Mouse (Mus musculus) thymus, postnatal 4 days (tissue): ENCODE measurements at regions not wholly inside any gene's neighbourhood (a gene's known extent, or its start where the extent isn't known, plus 50 kb on each side); places are given as distances from the start of the nearest gene placed in this dataset.

Experiments
- DNase-seq: peaks from one replicate; pipeline ENCODE4 v3.0.0; 2021

DNA sequence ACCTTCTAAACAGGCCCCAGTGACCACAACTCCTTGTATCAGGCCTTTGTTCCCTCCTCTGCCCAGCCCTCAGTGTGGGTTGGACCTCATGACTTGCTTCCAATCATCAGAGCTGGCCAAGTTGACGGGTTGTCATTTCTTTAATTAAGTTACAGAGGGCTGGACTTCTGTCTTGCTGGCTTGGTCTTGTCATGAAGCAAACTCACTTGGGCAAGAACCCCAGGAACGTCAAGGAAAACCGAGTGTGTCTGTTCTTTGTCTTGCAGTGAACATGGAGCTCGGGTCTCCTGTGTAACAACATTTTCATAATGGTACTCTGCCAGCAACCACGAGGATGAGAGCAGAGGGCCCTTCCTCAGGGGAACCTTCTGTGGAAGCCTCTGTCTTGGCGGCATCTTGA is 107.3 kb upstream of the Lrig1 start:
- no peak for DNase-seq

DNA sequence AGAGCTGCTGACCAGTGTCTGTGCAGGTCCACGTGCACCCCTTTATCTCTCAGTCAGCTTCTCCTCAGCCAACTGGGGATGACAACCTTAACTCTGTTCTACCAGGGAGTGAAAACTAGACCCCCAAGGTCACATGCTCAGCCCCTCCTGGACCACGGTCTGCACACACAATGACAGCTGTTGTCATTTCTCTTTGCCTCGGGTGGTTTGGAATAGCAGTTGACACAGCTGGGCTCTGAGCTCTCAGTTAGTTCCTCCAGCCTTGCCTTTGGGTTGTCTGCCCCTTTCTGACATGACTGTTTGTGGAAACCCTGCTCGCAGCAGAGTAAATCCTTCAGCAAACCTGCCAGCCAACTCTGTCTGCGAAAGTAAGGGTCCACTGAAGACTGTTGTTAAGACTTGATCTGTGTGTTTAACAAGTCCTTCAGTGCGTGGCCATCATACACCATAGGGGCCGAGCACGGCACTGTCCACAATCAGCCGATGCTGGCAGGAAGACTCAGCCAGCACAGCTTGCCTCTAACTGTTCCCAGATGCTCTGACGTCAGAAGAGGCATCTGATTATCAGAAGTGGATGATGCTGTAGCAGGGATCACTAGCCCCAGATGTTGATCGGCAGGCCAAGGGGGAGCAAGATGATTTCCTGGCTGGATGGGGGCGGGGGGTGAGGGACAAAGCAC is 106.7 kb upstream of the Lrig1 start:
- no peak for DNase-seq

DNA sequence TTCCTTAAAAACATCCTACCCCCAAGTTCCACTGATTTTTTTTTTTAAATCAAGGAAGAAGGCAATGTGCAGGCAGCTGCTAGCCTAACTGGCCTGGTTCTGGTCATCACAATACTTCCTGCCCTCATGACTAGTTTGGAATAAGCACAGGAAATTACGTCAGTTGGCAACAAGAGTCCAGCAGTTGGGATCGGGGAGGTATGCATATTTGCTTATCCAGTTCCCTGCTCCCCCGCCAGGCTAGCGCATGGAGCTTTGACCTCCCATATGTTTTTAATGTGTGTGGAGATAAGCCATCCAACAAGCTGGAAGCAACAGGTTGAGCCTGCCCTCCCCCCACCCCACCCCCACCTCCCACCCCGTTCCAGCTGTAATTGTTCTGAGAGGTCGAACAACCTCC is 105.7 kb upstream of the Lrig1 start:
- DNase-seq, result no peak

DNA sequence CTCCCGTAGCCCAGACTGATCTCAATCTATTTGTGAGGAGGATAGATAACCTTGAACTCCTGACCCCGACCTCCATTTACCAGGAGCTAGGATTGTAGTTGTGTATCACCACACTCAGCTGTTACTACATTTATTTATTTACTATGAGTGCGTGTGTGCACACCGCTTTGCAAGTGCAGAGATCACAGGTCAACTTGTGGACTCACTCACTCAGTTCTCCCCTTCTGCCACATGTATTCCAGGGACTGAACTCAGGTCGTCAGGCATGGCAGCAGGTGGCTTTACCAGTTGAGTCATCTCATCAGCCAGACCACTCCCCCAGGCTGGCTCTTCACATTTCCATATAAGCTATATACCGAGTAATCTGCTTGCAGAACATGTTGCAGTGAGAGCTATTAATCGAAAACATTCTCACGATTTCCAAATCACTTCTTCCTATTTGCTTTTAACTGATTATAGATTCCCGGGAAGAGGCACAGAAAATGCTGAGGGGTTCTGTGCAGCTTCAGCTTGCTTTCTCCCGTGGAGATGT is 104.4 kb upstream of the Lrig1 start:
- DNase-seq, result no peak

DNA sequence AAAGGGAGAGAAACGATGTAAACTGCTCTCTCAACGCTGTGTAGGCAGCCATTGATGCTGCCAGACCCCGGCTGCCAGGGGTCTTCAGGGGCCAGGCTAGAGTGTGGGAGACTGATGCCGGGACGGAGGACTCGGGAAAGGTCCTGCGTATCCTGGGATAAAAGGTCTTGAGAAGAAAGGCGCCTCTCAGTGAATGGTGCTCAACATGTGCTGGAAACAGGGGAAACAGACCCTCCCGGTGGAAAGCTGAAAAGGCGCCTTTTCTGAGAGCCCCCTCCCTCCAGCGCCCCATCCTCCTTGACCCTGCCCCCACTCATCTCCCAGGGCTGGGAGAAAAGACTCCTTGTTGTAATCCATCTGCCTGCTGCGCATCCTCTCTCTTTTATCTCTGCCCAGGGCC is 101.1 kb upstream of the Lrig1 start:
- no peak for DNase-seq

DNA sequence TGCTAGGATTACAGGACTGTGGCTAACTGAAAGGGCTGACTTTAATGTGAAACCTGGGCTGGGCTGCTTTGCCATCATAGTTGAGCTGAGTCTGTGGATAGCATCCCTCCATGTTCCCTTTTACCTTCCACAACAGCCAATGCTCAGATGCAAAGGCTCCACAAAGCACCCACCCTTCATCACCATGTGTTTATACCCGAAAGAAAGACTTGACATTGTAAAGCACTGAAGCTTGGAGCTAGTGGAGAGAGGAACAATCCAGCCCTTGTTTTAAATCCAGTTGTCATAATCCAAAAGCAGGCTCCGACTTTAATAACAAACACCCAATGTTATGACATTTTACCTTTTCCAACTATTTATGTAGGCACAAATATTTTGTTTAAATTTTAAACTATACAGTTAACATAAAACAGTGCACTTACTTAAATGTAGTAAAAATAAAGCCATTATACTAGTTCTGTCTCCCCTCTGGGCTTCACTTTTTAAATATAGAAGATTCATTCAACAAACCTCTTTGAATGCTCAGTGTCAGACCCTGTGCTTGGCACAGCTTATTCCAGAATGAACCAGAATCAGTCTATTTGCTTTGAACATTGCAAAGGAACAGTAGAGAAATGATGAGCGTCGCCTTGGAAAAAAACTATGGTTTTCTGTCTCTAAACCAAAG is 98.7 kb upstream of the Lrig1 start:
- no peak for DNase-seq

DNA sequence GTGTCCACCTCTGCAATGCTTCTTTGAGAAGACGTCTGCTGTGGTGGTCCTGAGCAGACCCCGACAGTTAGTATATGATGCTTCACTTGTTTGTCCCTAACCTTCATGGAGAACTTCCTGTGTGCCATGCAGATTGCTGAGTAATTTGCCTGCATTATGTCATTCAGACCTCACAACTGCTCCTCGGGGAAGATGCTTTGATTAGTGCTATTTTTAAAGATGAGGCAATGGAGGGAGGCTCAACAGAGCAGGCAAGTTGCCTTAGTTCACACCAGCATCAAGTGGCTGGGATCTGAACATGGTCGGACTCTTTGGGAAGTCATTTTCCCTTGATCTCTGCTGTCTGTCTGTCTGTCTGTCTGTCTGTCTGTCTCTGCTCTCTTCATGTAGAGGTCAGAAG is 95.5 kb upstream of the Lrig1 start:
- DNase-seq, result no peak

DNA sequence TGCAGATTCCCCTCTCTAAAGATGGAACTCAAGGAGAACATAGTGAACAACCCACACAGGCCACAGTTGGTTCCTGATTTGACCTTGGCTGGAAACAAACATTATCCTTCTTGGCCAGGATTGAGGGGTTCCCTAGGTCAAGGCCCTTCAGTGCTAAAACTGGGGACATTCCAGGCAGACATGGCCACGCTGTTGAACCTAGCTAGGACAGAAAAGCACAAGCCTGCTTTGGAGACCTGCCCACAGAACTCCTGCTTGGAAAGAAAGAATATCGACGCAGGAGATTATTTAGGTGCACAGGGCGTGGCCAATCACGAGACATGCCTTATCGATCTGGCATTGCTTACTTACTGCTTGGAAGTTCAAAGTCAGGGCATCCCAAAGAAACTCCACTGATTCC is 93.6 kb upstream of the Lrig1 start:
- no peak for DNase-seq

DNA sequence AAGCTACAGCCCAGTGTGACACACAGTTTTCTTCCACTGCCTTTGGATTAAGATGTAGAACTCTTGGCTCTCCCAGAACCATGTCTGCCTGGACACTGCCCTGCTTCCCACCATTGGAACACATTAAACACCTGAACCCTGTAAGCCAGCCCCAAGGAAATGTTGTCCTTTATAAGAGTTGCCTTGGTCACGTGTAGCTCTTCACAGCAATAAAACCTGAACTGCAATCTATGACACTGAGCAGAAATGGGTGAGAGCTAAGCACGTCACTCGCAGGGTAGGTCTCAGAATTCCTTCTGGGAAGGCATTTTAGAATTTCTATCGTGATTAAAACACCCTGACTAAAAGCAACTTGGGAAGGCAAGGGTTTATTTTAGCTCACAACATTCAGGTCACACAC is 92.4 kb upstream of the Lrig1 start:
- DNase-seq, result no peak

DNA sequence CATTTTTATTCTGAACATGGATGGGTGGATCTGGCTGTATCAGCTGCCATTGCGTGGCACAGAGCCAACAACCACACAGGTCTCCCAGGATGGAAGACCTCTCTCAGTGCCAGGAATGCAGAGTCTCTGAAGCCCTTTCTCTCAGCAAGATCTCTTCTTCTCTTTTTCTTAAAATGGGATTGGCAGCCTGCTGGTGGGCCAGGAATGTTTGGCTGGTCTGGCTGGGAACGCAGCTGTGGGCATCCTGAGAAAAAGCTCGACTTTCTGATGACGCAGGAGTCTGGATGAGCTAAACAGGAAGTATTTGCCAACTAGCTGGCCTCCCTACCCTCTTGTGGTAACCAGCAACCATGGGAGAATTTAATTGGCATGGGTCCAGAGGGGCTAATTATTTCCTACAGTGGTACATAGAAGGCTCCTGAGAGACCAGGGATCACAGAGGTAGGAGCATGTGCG is 89.4 kb upstream of the Lrig1 start:
- no peak for DNase-seq

DNA sequence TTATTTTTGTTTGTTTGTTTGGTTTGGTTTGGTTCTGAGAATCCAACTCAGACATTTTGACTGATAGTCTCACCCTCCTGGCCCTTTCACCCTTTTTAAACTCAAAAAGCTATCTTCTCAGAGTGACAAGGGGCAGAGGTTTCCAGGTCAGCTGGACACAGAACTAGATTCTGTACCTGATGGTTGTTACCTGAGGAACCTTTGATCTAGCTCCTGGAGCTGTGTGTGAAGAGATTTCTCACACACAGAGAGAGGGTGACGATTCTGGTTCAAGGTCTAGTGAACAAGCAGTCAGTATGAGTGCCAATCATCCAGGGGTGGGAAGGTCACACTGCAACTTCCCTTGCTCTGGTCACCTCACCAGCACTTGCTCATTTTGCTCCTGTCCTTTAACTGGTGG is 83.5 kb upstream of the Lrig1 start:
- DNase-seq, result no peak

DNA sequence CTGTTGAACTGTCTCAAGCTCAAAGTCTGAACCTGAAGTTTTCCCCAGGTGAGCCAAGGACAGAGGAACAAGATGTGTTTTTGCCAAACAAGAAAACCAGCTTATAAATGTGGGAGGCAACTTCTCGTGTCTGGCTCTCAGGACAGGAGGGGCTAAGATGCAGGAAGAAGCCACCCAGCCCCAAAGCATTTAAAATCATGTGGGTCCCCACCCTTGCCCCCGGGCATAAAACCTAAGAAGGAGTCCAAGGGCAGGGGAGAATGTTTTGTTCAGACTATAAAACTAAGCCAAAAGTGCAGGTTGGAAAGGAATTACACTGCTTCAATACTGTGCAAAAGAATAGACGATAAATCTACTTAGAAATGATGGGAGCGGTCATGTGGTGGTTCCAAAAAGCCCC is 80.7 kb upstream of the Lrig1 start:
- no peak for DNase-seq

DNA sequence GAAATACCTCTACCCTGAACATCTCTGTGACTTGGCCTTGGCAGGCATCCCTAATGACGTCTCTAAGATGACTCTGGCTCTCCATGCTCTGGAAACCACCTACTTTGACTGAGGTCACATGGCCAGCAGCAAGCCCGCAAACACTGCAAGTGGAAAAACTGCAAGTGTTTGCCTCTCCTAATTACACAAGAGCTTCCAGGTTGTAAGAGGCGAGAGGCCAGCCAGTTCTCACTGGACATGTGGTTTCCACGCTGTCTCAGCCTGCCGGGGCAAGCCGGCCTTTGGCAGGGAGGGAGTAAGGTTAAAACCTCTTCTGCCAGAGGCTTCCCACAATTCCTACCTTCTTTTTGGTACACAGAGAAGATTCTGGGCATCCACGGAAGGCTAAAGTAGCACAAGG is 79.9 kb upstream of the Lrig1 start:
- DNase-seq, result no peak

DNA sequence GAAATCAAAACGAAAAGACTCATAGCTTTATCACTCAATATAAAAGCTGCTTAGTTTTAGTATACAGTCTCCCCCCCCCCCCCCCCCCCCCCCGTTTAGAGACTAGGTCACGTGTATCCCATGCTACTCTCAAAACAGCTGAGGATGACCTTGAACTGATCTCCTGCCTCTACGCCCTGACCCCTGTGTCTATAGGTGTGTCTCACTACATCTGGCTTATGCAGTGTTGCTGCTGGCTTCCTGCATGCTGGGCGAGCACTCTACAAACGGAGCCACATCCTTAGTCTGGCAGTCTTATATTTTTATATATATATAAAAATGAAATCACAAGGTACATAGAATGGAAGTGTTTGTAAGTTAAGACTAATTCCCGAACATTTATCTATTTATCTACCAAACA is 79.3 kb upstream of the Lrig1 start:
- DNase-seq, result no peak

DNA sequence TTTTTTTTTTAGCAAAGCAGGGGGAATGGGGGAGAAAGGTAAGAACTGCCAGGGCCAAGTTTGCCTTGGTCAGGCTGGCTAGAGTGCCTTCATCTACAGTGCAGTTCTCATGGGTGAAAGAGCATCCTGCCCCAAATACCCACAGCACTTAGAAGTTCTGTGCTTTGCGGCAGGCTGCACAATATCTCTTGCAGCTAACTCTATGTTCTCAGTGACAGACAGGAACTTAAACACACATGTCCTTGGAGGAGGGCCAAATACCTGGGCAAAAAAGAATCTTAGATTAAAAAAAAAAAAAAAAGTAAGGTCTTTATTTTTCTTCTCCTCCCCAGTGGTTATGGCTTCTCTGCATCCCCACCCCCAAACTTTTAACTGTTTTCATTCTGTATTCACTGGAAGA is 78.8 kb upstream of the Lrig1 start:
- DNase-seq, result no peak

DNA sequence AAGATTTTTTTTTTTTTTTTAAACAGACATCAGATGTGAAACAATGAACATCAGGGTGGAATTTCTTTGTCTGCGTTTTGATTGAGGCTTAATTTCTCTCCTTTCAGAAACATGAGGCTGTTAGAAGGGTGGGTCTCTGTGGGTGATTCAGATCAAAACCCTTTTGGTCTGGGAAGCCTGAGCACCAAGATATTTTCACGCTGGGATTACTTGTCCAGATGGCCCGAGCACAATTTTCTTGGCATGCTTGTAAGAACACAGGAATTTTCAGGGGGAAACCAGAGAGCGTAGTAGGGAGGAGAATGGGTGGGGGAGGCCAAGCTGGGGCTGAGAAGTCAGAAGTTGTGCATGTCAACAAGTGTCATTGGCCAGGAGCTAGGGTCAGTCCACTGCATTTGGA is 76.6 kb upstream of the Lrig1 start:
- DNase-seq, result no peak

DNA sequence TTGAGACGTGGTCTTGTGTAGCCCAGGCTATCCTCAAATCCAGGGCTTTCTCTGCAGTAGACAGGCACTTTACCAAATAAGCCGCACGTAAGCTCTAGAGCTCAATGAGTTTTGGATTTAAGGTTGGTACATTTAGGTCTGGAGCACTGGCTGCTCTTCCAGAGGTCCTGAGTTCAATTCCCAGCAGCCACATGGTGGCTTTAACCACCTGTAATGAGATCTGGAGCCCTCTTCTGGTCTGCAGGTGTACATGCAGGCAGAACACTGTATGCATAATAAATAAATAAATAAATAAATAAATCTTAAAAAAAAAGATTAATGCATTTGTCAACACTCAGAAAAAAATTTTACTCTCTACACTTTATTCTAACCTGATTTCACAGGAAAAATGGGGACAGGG is 74.9 kb upstream of the Lrig1 start:
- DNase-seq, result no peak

DNA sequence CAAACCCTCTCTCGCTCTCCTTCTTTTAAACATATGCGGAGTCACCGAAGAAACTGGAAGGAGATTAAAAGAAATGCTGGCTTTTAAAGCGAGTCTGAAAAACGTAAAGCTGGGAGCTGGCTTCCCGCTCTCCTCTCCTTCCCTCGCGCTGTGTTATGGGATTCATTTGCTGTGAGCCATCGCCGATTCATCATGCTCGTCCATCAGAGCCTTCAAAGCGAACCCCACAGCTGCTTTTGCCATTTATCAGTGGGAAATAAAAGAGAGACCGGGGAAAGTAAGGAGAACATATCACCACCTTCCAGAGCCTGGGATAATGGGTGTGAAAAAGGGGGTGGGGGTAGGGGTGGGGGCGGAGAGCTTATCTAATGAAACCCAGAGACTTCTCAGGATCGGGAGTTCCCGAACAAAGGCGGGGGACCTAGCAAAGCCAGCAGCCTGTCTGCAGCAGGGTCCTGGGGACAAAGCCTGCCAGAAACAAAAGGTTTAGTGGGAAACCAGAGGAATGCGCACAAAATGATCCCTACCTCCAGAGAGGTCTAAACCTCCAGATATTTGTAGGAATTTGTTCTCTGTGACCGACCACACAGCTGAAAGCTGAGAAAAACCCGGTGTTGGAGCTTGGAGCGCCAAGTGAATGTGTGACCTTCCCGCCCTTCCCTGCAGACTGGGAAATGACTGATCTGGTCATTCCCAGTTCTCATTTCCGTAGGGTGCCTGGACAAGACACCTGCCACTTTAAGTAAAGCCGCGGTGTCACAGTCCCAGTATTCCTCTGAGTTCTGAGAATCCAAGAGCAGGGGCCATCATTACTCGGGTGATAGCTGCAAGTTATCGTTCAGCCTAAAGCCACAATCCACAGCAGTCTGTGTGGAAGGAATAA is 73.9 kb upstream of the Lrig1 start:
- no peak for DNase-seq

DNA sequence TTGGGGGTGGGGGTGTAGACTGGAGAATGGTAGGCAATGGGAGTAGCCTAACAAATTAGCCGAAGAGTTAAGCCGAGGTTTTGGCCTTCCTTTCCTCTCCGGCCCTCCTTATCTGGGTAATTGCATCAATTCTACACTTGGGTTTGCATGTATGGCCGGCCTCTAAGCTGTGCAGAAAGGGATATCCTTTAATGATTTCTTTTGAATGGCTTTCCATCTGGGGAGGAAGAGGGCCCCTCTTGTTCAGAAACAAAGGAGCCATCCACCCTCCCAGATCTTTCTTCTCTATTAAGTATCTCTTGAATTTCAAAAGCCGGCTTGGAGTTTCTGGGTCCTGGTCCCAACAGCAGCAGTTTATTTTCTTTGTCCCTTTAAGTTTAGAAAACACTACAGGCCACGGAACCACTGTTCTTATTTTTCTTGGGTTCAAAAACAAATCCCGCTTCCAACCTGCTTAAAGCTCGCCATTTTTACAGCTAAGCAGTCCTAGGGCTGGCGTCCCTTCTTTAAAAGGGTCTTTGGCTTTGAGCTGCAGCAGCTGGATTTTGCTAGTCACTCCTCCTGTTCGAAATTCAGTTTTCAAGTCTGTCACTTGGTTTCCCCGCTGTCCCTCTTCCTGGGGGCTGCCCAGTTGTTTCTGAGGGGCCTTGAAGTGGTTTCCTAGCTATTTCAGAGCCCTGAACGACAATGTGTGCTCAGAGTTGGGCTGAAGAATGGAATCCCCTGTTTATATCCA is 73.1 kb upstream of the Lrig1 start:
- no peak for DNase-seq

DNA sequence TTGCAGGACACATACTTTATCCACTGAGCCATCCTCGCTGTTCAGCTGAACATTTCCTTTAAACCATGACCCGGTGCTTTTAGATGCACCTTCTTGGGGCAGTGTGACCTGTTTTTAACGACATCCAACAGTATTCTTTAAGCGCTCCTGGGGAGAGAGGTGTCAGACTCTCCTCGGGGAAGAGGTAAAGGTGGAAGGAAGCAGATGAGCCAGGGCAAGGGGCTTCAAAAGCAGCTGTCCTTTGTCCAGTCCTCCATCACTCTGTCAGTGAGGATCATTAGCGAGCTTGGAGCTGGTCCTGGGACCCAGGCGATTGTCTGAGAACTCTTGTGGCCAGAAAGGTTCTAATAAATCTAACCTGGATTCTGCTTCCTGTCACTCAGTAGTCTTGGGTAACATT is 72.4 kb upstream of the Lrig1 start:
- DNase-seq, result no peak

DNA sequence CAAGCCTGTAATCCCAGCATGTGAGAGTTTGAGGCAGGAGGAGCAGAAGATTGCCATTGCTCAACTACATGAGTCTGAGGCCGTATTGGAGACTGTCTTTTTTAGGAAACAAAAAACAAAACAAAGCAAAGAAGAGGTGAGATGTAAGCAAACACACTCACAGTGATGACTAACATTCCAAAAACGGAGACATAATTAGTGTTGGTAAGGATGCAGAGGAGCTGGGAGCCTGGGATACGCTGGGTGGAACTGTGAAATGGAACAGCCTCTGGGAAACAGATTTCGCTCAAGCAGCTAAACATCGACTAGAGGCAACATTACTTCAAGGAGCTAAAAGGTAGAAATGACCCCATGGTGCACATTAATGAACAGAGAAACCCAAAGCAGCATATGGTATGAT is 68.3 kb upstream of the Lrig1 start:
- no peak for DNase-seq

DNA sequence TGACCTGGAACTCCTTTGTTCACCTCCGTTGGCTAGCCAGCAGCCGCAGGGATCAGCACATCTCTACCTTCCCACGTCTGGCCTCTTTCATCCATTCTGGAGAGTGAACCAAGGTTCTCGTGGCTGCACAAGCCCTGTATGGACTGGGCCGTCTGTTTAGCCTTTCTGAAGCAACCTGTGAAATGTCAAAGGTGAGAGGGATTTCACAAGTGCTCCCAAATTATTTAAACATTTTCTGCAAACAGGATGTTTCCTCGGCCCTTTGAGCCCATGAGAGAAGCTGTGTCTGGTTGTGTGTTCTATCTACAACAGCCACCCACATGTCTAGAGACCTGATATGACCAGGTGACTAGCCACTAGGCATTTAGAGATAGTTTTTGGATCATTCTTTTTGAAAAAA is 65.8 kb upstream of the Lrig1 start:
- DNase-seq, result no peak

DNA sequence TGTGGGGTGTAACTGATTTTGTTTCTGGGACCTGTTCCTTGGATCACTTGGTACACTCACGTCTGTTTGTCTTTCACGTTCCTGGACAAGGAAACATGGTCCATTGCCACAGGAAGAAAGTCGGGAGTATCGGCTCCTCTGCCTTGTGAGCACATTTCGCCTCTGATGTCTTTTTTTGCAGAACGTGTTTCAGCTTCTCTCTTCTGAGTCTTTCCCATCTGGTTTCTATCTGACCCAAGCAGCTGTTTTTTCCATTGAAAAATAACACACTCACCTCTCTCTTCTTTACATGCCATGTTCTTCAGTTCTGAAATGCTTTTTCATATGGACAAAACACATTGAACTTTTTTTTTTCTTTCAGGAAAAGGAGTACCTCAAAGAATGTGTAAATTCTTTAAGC is 61.4 kb upstream of the Lrig1 start:
- DNase-seq, result no peak
